Mouse (Mus musculus): ENCODE results near the gene Myo6.
"Not testable (repeated sequence)": the region's sequence is repeated elsewhere in the genome, so short reads cannot be mapped to it uniquely, and the experiment has no call there.

Myo6 gene

GRCm38 (mm10) chr9:80296086-80296485 is 131.3 kb downstream of the Myo6 start:
- DNase-seq (ENCODE audit: low read depth, low spot score) = no peak

DNA sequence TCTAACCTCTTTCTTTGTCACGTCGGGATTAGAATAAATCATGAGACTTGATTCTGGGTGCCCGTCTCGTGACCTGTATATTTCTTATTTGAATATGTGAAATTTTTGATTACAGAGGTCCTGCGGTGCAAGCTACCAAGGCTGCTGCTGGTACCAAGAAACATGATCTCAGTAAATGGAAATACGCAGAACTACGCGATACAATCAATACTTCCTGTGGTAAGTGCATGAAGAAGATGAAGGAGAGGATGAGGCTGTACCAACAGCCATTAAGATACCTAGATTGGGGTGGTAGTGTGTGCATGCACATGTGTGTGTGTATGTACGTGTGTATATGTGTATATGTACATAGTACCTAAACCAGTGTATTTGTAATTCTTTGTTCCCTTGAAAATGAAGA is 134.2 kb downstream of the Myo6 start:
- no peak for DNase-seq (ENCODE audit: low read depth, low spot score)

DNA sequence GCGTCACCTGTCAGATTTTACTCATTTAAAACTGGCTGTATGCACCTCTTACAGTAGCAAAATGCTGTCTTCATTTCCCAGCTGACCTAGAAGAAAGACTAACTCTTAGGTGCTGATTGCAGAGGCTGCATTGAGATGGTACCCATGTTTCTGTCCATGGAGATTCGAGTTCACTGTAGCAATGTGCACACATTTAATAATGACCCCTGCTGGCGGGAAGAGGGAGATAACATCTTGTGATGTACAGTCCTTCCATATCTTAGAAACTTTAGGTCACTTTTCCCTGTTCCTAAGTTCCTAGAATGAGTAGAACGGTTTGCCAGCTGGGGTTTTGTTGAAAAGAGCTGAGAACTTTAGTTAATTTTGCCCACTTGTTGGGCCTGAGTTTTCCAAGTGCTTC is 138.7 kb downstream of the Myo6 start:
- DNase-seq (ENCODE audit: low read depth, low spot score) = no peak

- DNase-seq (ENCODE audit: low read depth, low spot score) = no peak
Observed at GRCm38 (mm10) chr9:80306390-80306789, 141.6 kb downstream of the Myo6 start.

DNA sequence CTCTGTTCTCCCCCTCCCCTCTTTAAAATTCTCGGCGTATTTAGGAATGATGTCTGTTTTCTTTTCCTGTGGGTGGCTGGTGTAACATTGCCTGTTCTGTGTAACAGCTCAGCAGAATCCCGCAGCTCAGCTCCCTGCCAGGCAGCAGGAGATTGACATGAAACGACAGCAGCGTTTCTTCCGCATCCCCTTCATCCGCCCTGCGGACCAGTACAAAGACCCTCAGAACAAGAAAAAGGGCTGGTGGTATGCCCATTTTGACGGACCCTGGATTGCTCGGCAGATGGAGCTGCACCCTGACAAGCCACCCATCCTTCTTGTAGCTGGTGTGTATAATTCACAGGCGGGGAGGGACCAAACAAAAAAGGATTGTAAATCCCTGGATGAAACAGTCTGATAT is 142.0 kb downstream of the Myo6 start:
- no peak for DNase-seq (ENCODE audit: low read depth, low spot score)

- DNase-seq (ENCODE audit: low read depth, low spot score) = no peak
Observed at GRCm38 (mm10) chr9:80307629-80308028, 142.8 kb downstream of the Myo6 start.

DNA sequence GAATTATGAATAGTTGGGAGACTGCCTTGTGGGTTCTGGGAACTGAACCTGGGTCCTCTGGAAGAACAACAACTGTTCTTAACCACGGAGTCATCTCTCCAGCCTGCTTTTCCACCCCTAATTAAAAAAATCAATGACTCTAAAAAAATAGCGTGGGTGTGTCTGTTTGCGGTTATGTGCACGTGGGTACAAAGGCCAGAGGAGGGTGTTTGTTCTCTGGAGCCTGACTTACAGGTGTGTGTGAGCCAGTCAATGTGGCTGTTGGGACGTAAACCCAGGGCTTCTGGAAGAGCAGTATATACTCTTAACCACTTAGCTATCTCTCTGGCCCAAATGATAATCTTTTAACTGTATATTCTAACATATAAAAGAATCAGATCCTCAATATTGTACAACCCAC is 148.8 kb downstream of the Myo6 start:
- DNase-seq (ENCODE audit: low read depth, low spot score) = no peak

- DNase-seq (ENCODE audit: low read depth, low spot score) = no peak
Observed at GRCm38 (mm10) chr9:80315922-80316321, 151.1 kb downstream of the Myo6 start.

GRCm38 (mm10) chr9:80318027-80318426 is 153.2 kb downstream of the Myo6 start:
- no peak for DNase-seq (ENCODE audit: low read depth, low spot score)

- DNase-seq (ENCODE audit: low read depth, low spot score) = not testable (repeated sequence)
Observed at GRCm38 (mm10) chr9:80321051-80321887, 156.4 kb downstream of the Myo6 start.

DNA sequence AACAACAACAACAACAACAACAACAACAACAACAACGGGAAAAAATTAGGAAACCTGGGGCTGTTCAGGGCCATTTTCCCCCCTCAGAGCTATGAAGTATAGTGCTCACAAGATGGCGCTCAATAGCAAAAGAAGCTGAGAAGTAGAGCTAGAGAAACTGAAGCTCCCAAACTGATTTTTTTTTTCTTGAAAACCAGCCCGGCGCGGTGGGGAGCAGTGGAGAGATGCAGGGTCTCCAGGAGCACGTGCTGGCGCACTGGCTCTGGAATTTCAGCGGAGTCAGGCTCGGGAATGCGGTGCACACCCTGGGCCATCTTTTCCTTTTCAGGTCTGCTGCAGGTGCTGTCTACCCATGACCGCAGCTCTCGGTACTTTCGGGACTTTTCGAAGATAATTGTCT is 167.3 kb downstream of the Myo6 start:
- peak; percentile 64 for DNase-seq (ENCODE audit: low read depth, low spot score)

DNA sequence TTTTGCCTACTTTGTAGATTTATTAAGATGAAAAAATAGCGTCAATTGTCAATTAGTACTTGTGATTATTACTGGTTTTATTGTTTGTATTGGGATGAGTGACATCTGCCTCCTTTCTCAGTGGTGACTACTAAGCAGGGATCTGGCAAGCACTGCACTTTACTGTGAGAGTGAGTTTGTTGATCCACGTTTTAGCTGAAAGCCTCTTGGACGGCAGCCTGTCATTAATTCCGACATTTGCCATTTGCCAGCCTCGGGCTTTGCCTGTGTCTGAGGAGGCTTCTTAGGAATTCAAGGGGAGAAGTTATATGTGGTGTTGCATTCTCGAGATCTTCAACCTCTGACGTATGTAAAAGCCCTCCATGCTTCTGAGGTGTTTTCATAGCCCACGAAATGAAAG is 168.6 kb downstream of the Myo6 start:
- no peak for DNase-seq (ENCODE audit: low read depth, low spot score)

GRCm38 (mm10) chr9:80333998-80334605 is 169.3 kb downstream of the Myo6 start:
- no peak for DNase-seq (ENCODE audit: low read depth, low spot score)

GRCm38 (mm10) chr9:80335660-80336357 is 171.0 kb downstream of the Myo6 start:
- DNase-seq (ENCODE audit: low read depth, low spot score) = no peak

- DNase-seq (ENCODE audit: low read depth, low spot score) = no peak
Observed at GRCm38 (mm10) chr9:80338026-80338425, 173.2 kb downstream of the Myo6 start.

- no peak for DNase-seq (ENCODE audit: low read depth, low spot score)
Observed at GRCm38 (mm10) chr9:80340927-80341326, 176.1 kb downstream of the Myo6 start.

- DNase-seq (ENCODE audit: low read depth, low spot score) = no peak
Observed at GRCm38 (mm10) chr9:80341756-80342155, 176.9 kb downstream of the Myo6 start.

DNA sequence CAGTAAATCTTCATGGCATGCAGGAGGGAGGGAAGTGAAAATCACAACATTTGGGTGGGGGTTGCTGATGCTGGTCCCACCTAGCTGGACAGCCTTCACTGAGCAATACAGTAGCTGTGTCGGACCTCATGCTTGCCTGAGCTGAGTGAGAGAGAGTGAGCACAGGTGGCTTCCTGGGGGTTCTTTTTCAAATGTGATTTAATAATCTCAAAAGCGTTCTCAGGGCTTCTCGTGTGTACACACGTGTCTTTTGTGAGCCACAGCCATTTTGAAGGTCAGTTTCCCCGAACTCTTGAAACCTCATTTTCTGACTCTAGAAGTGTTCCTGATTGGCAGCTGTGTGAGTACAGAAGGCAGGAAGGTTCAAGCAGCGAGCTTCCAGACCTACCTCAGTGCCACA is 177.7 kb downstream of the Myo6 start:
- DNase-seq (ENCODE audit: low read depth, low spot score) = no peak

DNA sequence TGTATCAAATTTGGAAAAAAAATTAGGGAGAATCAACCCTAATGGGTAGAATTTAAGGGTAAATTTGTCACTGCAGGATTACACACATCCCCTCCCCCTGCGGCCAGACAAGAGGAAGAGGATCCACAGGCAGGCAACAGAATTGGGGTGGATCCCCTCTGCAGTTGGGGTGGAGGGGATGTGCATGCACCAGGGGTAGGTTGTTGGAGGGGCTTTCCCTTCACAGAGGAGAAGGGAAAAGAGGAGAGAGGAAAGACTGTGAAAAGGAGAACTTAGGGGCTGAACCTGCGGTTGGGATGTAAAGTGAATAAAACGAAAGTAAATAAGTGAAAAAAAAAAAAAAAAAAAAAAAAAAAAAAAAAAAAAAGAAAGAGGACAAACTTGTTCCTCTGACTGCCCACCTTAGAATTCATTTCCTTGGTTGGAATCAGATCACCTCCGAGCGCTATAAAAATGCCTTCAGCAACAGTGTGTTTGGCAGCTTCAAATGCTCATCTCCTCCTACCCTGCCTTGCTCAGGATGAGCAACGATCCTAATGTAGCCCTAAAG is 179.7 kb downstream of the Myo6 start:
- no peak for DNase-seq (ENCODE audit: low read depth, low spot score)

GRCm38 (mm10) chr9:80351295-80351677 is 186.5 kb downstream of the Myo6 start:
- DNase-seq (ENCODE audit: low read depth, low spot score) = no peak

DNA sequence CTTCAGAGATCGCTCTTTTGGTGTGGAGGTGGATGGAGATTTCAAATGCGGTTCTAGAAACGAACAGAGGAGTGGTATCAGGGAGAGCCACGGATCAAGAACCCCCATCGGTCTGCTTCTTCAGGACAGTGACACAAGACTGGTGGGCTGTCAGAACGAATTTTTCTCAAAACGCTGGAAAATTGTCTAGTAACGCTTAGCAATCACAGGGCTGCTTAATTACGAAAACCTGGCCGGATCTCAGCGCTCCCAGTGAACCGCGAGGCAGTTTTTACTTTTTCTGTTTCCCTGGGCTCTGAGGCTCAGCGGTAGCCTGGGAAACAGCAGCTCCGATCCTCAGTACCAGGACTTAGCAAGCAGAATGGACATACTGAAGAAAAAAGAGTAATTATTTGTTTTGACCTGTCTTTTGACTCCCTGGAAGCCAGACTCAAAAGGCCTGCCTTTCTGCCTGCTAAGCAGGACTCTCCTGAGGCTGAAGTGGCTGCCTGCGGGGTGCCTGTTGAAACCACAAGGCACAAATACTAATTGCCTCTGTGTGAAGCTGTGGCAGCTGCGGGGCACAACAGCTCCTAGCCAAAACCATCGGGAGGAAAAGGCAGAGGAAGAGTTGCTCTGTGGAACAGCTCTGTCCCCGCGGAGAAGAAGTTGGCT is 187.0 kb downstream of the Myo6 start:
- no peak for DNase-seq (ENCODE audit: low read depth, low spot score)

- no peak for DNase-seq (ENCODE audit: low read depth, low spot score)
Observed at GRCm38 (mm10) chr9:80360063-80360462, 195.2 kb downstream of the Myo6 start.

All from 3T3-L1 (cell line).